Mouse (Mus musculus): ENCODE measurements around the gene Ints6l. TPM values are rescaled to one million over a fixed set of nuclear protein-coding genes. Genes with fewer than 3 reads are reported as not detected.

Ints6l gene
- polyA plus RNA-seq, 1 experiment from 2014 or later: 27.1 TPM

- no peaks in the 10 kb centered on the region for H3K4me1 ChIP-seq (replicated peaks)
- H3K4me3 ChIP-seq (replicated peaks): no peak overlapping the region
- H3K27ac ChIP-seq: no peak overlapping the region
- H3K9ac ChIP-seq (replicated peaks): no peak overlapping the region
- ATAC-seq (ENCODE audit: insufficient number of reproducible peaks, insufficient read depth, low FRiP score, low TSS enrichment, low read depth): no peak
- H3K27me3 ChIP-seq: no peaks in the 10 kb centered on the region
- no peak overlapping the region for H3K4me2 ChIP-seq
- no peaks in the 10 kb centered on the region for H3K36me3 ChIP-seq
- no peaks in the 10 kb centered on the region for H3K9me3 ChIP-seq
- WGBS: 7% methylated on average over 3 of the region's 3 CpGs
Observed at GRCm38 (mm10) chrX:56531266-56531665, 76.6 kb downstream of the Ints6l start.

DNA sequence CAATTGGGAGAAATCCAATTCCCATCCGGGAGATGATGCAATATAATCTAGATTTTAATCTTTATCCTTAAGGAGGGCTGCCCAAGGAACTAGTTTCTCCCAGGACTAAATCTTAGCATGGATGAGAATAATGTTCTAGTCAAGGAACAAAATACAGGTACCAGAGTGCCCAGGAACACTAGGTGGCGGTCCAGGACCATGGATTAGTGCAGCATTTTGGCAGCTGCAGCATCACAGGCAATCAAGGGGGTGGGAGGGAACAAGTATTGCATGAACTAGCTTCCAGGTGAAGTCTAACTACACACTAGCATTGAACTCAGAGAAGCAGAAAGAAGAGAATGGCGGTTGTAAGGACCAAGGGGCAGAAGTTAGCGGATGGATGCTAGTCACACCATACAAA, 82.5 kb downstream of the Ints6l start:
- Histone ChIP-seq H3K4me1 (replicated peaks) (no peaks in the 10 kb centered on the region), H3K9ac (replicated peaks) (no peak overlapping the region), H3K27ac (no peak overlapping the region), H3K9me3 (no peaks in the 10 kb centered on the region), H3K27me3 (no peaks in the 10 kb centered on the region), H3K4me3 (replicated peaks) (no peak overlapping the region), H3K4me2 (no peak overlapping the region), H3K36me3 (no peaks in the 10 kb centered on the region)
- ATAC-seq (ENCODE audit: insufficient number of reproducible peaks, insufficient read depth, low FRiP score, low TSS enrichment, low read depth): no peak
- 59% methylated on average over 4 of the region's 4 CpGs for WGBS

DNA sequence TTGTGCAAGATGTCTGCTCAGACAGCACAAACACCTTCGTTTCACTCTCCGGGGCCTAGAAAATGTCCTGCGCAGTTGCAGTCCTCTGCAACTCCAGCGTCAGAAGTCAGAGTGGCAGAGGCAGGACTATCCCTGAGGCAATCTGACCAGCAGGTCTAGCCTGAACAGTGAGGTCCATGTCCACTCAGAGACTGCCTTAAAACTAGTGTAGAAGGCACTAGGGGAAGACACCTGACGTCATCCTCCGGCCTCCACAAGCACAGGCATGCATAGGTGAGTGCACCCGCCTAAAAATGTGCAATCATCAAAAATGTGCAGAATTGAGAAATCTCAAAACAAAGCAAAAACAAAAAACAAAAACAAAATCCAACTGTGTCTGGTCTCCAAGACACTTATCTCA, 94.8 kb downstream of the Ints6l start, which contains the start of gene Gm648:
Gene Gm648, minus strand, starts transcription at position 101 of the 400 bp plus-strand sequence.
- Histone ChIP-seq H3K4me3 (replicated peaks) (no peak within 1 kb of the TSS), H3K36me3 (no peaks in the 10 kb centered on the region), H3K4me1 (replicated peaks) (no peaks in the 10 kb centered on the region), H3K4me2 (no peak within 1 kb of the TSS), H3K27ac (no peak within 1 kb of the TSS), H3K9me3 (no peaks in the 10 kb centered on the region), H3K27me3 (no peaks in the 10 kb centered on the region), H3K9ac (replicated peaks) (no peak within 1 kb of the TSS)
- ATAC-seq (ENCODE audit: insufficient number of reproducible peaks, insufficient read depth, low FRiP score, low TSS enrichment, low read depth): no peak
- 88% methylated on average over 7 of the region's 7 CpGs for WGBS

DNA sequence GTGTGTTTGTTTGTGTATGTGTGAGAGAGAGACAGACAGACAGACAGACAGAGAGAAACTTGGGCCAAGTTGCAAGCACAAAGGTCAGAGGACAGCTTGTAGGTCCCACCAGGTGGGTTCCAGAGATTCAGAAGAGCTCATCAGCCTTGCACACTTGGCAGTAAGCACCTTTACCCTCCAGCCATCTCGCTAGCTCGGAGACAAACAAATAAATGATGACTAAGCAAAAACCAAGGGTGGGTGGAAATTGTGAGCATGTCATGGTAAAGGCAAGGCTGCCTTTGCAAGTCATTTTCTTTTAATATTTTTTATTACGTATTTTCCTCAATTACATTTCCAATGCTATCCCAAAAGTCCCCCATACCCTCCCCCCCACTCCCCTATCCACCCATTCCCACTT, 98.9 kb downstream of the Ints6l start:
- ATAC-seq (ENCODE audit: insufficient number of reproducible peaks, insufficient read depth, low FRiP score, low TSS enrichment, low read depth): no peak
- 81% methylated on average over 3 of the region's 3 CpGs for WGBS
- H3K4me3 ChIP-seq (replicated peaks): no peak overlapping the region
- no peaks in the 10 kb centered on the region for H3K4me1 ChIP-seq (replicated peaks)
- H3K9me3 ChIP-seq: no peaks in the 10 kb centered on the region
- no peak overlapping the region for H3K4me2 ChIP-seq
- no peaks in the 10 kb centered on the region for H3K36me3 ChIP-seq
- no peaks in the 10 kb centered on the region for H3K27me3 ChIP-seq
- no peak overlapping the region for H3K9ac ChIP-seq (replicated peaks)
- no peak overlapping the region for H3K27ac ChIP-seq

Other genes with a start within 250 kb of the Ints6l start
- not detected in 2 replicates for gene Gm773, start 242.0 kb upstream of the Ints6l start, polyA plus RNA-seq (2016; fragmentation: Nextera tagmentation; extraction: Ambion mirVana)
- gene Zfp449, start 108.5 kb upstream of the Ints6l start, polyA plus RNA-seq (2016; fragmentation: Nextera tagmentation; extraction: Ambion mirVana): 6.0 and 8.1 TPM in 2 replicates
- gene Smim10l2a, start 80.3 kb upstream of the Ints6l start, polyA plus RNA-seq (2016; fragmentation: Nextera tagmentation; extraction: Ambion mirVana): 14.1 and 15.0 TPM in 2 replicates
- 1.3 and 1.5 TPM in 2 replicates for gene Gm2174, start 6.9 kb upstream of the Ints6l start, polyA plus RNA-seq (2016; fragmentation: Nextera tagmentation; extraction: Ambion mirVana)
- not detected in 2 replicates for gene Gm10477, start 69.9 kb downstream of the Ints6l start, polyA plus RNA-seq (2016; fragmentation: Nextera tagmentation; extraction: Ambion mirVana)
- not detected in 2 replicates for gene Gm648, start 94.7 kb downstream of the Ints6l start, polyA plus RNA-seq (2016; fragmentation: Nextera tagmentation; extraction: Ambion mirVana)
- gene Mmgt1, start 143.2 kb downstream of the Ints6l start, polyA plus RNA-seq (2016; fragmentation: Nextera tagmentation; extraction: Ambion mirVana): 30.2 and 31.6 TPM in 2 replicates
- 13.7 and 14.2 TPM in 2 replicates for gene Slc9a6, start 154.9 kb downstream of the Ints6l start, polyA plus RNA-seq (2016; fragmentation: Nextera tagmentation; extraction: Ambion mirVana)

Measured in limb, embryonic 12.5 days (tissue).